Mouse (Mus musculus) heart, adult 18-20 months (tissue): ENCODE data around the gene Derl3. TPM values are rescaled to one million over a fixed set of nuclear protein-coding genes. Genes with fewer than 3 reads are reported as not detected.
A peak's percentile ranks its signal among the peaks of the same experiment; 100 is the strongest.

Experiments used
- DNase-seq, 2 experiments: peaks; one replicate each; pipeline ENCODE4 v3.0.0; 2021 to 2022; ENCODE audit warnings: mixed read lengths in 1 of 2
- total RNA-seq, 2 experiments: library from RNA; stranded (reverse); gene quantifications; 2 replicates each; pipeline ENCODE4 v1.2.3; 2021

Gene Derl3
- total RNA-seq, 2 experiments from 2014 or later: 0.57 to 0.74 TPM

DNA sequence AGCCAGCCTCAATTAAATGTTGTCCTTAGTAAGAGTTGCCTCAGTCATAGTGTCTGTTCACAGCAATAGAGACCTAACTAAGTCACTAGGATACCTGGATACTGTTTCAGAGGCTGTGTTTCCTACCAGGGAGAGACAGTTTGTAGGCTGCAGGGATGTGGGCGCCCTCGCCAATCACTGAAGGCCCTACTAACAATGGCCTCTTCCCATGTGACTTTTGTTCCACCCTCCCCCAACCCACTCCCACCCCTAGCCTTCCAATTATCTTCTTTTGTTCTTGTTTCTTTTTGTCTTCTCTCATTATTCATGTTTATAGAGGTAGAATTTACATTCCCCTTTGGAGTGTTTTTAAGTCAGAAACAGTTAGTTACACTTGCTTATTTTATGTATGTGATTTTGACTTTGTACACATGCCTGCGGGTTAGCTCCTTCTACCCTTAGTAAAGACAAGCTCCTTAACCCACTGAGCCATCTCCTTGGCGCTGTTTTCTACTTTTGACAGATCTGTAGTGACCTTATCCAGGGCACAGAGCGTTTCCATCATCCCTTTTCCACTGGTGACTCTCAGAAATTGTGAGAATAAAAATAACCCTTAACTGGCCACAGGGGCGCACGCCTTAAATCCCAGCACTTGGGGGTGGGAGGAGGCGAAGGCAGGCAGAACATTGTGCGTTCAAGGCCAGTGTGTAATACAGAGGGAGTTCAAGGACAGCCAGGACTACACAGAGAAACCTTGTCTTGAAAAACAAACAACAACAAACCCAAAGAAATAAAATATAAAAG, 48.0 kb downstream of the Derl3 start:
- no peak for DNase-seq

GRCm38 (mm10) chr10:75942736-75943477, 49.7 kb downstream of the Derl3 start, which contains the start of gene Vpreb3:
Gene Vpreb3 (plus strand): TSS chr10:75943057.
- no peak for DNase-seq

GRCm38 (mm10) chr10:75944066-75944772, 51.0 kb downstream of the Derl3 start:
- peak in 1 of 2 experiments; percentile 56 for DNase-seq

GRCm38 (mm10) chr10:75945213-75945612, 52.0 kb downstream of the Derl3 start:
- no peak for DNase-seq

Other genes starting within 250 kb of the Derl3 start
- 1 to 10 TPM; 1.5 to 1.8 TPM for gene Susd2, start 249.4 kb upstream of the Derl3 start, total RNA-seq
- 10 to 100 TPM; 15.2 to 20.9 TPM for gene Cabin1, start 129.1 kb upstream of the Derl3 start, total RNA-seq
- gene Ddt, start 120.0 kb upstream of the Derl3 start, total RNA-seq: 100 to 1,000 TPM in 1 of 2 experiments, 10 to 100 TPM in 1; 83.7 to 109 TPM
- not detected for gene Gm20441, start 112.5 kb upstream of the Derl3 start, total RNA-seq
- 1 to 10 TPM; 3.7 to 5.0 TPM for gene Gstt3, start 112.0 kb upstream of the Derl3 start, total RNA-seq
- 10 to 100 TPM; 16.1 to 22.4 TPM for gene Gstt1, start 94.8 kb upstream of the Derl3 start, total RNA-seq
- not detected for gene Gstt4, start 70.9 kb upstream of the Derl3 start, total RNA-seq
- 10 to 100 TPM in 1 of 2 experiments, 1 to 10 TPM in 1; 7.8 to 10.7 TPM for gene Gstt2, start 56.0 kb upstream of the Derl3 start, total RNA-seq
- 100 to 1,000 TPM; 215 to 232 TPM for gene Mif, start 33.2 kb upstream of the Derl3 start, total RNA-seq
- gene Smarcb1, start 28.2 kb downstream of the Derl3 start, total RNA-seq: 10 to 100 TPM; 20.5 to 24.2 TPM
- 1,000 to 10,000 TPM; 1,749 to 1,983 TPM for gene Chchd10, start 39.7 kb downstream of the Derl3 start, total RNA-seq
- gene Mmp11, start 43.1 kb downstream of the Derl3 start, total RNA-seq: 1 to 10 TPM; 5.0 to 5.2 TPM
- not detected for gene Gm867, start 47.3 kb downstream of the Derl3 start, total RNA-seq
- under 1 TPM in 1 of 2 experiments, not detected in 1; 0.82 TPM for gene Vpreb3, start 49.6 kb downstream of the Derl3 start, total RNA-seq
- not detected for gene Gm5134, start 61.1 kb downstream of the Derl3 start, total RNA-seq
- 1 to 10 TPM; 5.9 to 6.0 TPM for gene Zfp280b, start 139.2 kb downstream of the Derl3 start, total RNA-seq
- not detected for gene Slc5a4b, start 217.5 kb downstream of the Derl3 start, total RNA-seq